Mouse (Mus musculus) cerebral cortex, adult 2 months (tissue): ENCODE measurements around the gene Alkbh1.

Experiments used
- WGBS: fragments of 180-500 bp; shearing (Covaris S2); methylation state at CpG from one replicate; pipeline ENCODE4 v1.1.7; 2018; 5-methylcytosine and 5-hydroxymethylcytosine counted together

Gene Alkbh1

GRCm38 (mm10) chr12:87443700-87444122 lies at the start of gene Alkbh1, which contains the start of gene Slirp:
Alkbh1 (minus strand) TSS chr12:87444017.
Slirp (plus strand) TSS chr12:87443896.
- whole genome bisulfite sequencing: under 1% methylated on average over 28 of the region's 28 CpGs

- 60% methylated on average over 2 of the region's 2 CpGs for WGBS
Observed at GRCm38 (mm10) chr12:87488683-87489082, 44.9 kb upstream of the Alkbh1 start.

- WGBS: 95% methylated on average over 5 of the region's 5 CpGs
Observed at GRCm38 (mm10) chr12:87482482-87482881, 38.7 kb upstream of the Alkbh1 start.

GRCm38 (mm10) chr12:87474756-87475155 lies 30.9 kb upstream of the Alkbh1 start:
- 85% methylated on average over 3 of the region's 3 CpGs for WGBS

GRCm38 (mm10) chr12:87471964-87472786 lies 28.4 kb upstream of the Alkbh1 start, which contains the start of gene Snw1:
Snw1 (minus strand) TSS chr12:87472274.
- 3% methylated on average over 45 of the region's 45 CpGs for WGBS

- WGBS: under 1% methylated on average over 19 of the region's 19 CpGs
Observed at GRCm38 (mm10) chr12:87471421-87471963, 27.7 kb upstream of the Alkbh1 start.

- WGBS: 61% methylated on average over 7 of the region's 7 CpGs
Observed at GRCm38 (mm10) chr12:87470263-87471136, 26.7 kb upstream of the Alkbh1 start.

GRCm38 (mm10) chr12:87464678-87465297 lies 21.0 kb upstream of the Alkbh1 start:
- WGBS: 82% methylated on average over 6 of the region's 6 CpGs

GRCm38 (mm10) chr12:87449456-87449855 lies 5.6 kb upstream of the Alkbh1 start:
- 87% methylated on average over 9 of the region's 9 CpGs for WGBS

- 4% methylated on average over 16 of the region's 16 CpGs for WGBS
Observed at GRCm38 (mm10) chr12:87444211-87444610, 394 bp upstream of the Alkbh1 start.

- WGBS: under 1% methylated on average over 33 of the region's 33 CpGs
Observed at GRCm38 (mm10) chr12:87443115-87443699, 610 bp downstream of the Alkbh1 start.

- 22% methylated on average over 12 of the region's 12 CpGs for WGBS
Observed at GRCm38 (mm10) chr12:87442177-87443114, 1.4 kb downstream of the Alkbh1 start.

- WGBS: 60% methylated on average over 8 of the region's 8 CpGs
Observed at GRCm38 (mm10) chr12:87428885-87429284, 14.9 kb downstream of the Alkbh1 start.

- WGBS: 54% methylated on average over 2 of the region's 2 CpGs
Observed at GRCm38 (mm10) chr12:87428295-87428694, 15.5 kb downstream of the Alkbh1 start.

GRCm38 (mm10) chr12:87426354-87427031 lies 17.3 kb downstream of the Alkbh1 start:
- 77% methylated on average over 5 of the region's 5 CpGs for WGBS

- 52% methylated on average over 3 of the region's 3 CpGs for WGBS
Observed at GRCm38 (mm10) chr12:87424516-87424915, 19.3 kb downstream of the Alkbh1 start.

GRCm38 (mm10) chr12:87423700-87424099 lies 20.1 kb downstream of the Alkbh1 start:
- WGBS: 37% methylated on average over 1 of the region's 1 CpGs

GRCm38 (mm10) chr12:87421708-87422507 lies 21.9 kb downstream of the Alkbh1 start:
- WGBS: 55% methylated on average over 5 of the region's 5 CpGs
